Mouse (Mus musculus) lung, adult 2 months (tissue): Measurements from ENCODE around the gene Mpped2. TPM values are rescaled to one million over a fixed set of nuclear protein-coding genes. Genes with fewer than 3 reads are reported as not detected.

Source experiments
- DNase-seq: peaks from one replicate; pipeline ENCODE4 v3.0.0; 2022
- H3K4me1 ChIP-seq: fragments of 200-500 bp; 2 replicates; pipeline ENCODE4 v1.6.1; 2011; ENCODE audit warnings: low read length; ENCODE audit not compliant: control insufficient read depth, insufficient read depth
- H3K4me3 ChIP-seq: fragments of 200-500 bp; replicated peaks from 2 replicates; pipeline ENCODE3; 2011; ENCODE audit warnings: low read depth, mild to moderate bottlenecking, control low read depth, low read length; ENCODE audit errors: extremely low read depth
- CTCF ChIP-seq: fragments of 200-500 bp; IDR thresholded peaks from 2 replicates; pipeline ENCODE4 v1.5.1; 2011; ENCODE audit warnings: mild to moderate bottlenecking, low read length, control low read depth; ENCODE audit not compliant: insufficient read depth
- POLR2A ChIP-seq: fragments of 200-500 bp; IDR thresholded peaks from 2 replicates; pipeline ENCODE4 v1.6.1; 2011; ENCODE audit warnings: low read depth, mild to moderate bottlenecking, control low read depth, low read length, borderline replicate concordance; ENCODE audit errors: extremely low read depth
- WGBS: fragments of 180-500 bp; shearing (Covaris S2); methylation state at CpG from one replicate; pipeline ENCODE4 v1.1.7; 2018; 5-methylcytosine and 5-hydroxymethylcytosine counted together
- polyA plus RNA-seq: library from polyadenylated mRNA; depleted of rRNA; stranded (reverse); fragments of >200 nt; gene quantifications from 2 replicates; pipeline ENCODE4 v1.2.3, GENCODE M21; 2012

Gene Mpped2
- polyA plus RNA-seq, 1 experiment: 2.4 TPM

GRCm38 (mm10) chr2:106783311-106783710 is 90.2 kb downstream of the Mpped2 start:
- TF ChIP-seq POLR2A (no peak), CTCF (no peak)
- Histone ChIP-seq H3K4me3 (no peak overlapping the region), H3K4me1 (no peaks in the 10 kb centered on the region)
- no peak for DNase-seq
- WGBS: 65% methylated on average over 4 of the region's 4 CpGs

GRCm38 (mm10) chr2:106788055-106788454 is 95.0 kb downstream of the Mpped2 start:
- Histone ChIP-seq H3K4me3 (no peak overlapping the region), H3K4me1 (no peaks in the 10 kb centered on the region)
- no peak for DNase-seq
- whole genome bisulfite sequencing: 50% methylated on average over 8 of the region's 8 CpGs
- TF ChIP-seq CTCF: no peak
- no peak for TF ChIP-seq POLR2A

DNA sequence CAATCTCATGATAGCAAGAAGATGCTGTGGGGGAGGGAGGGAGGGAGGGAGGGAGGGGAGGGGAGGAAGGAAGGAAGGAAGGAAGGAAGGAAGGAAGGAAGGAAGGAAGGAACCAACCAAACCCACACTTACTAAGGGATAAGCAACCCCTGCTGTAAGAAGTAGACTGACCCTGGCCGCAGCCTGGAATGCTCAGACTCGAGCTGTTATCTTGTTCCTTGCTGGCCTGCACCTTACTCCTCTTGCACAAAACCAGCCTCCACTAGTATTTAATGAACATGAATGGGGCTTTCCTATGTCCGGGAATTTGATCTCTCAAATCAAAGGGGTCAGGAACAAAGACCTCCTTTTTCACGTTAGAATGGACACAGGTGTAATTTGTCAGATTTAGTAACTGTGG is 95.5 kb downstream of the Mpped2 start:
- DNase-seq: no peak
- 72% methylated on average over 4 of the region's 4 CpGs for WGBS

DNA sequence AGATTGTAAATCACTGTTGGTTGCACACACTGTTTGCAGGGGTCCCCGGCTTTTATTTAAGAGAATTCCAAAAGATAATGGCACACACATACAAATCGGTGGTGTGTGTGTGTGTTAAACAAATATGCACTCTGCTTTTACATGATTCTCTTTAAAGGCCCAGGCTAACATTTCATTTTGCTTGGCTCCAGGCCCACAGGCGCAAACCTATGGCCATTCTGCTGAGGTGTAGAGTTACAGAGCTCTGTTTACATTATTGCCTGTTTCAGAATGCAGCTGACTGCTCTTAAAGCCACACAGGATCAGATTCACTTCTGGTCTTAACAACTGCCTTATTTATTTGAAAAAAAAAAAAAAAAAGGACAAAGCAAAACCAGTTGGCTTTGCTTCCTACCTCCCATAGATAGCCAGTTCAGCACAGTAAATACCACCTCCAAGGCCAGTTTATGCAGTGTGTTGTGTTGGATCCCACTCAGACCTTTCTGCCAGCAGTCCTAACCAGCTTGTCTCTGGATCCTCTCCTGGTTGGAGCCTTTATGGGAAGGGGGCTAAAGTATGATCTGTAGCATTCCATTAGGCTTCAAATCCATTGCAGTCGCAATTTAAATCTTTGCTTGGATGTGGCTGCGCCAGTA is 96.7 kb downstream of the Mpped2 start:
- H3K4me3 ChIP-seq: no peak overlapping the region
- WGBS: 62% methylated on average over 5 of the region's 5 CpGs
- no peaks in the 10 kb centered on the region for H3K4me1 ChIP-seq
- TF ChIP-seq CTCF: no peak
- TF ChIP-seq POLR2A: no peak
- no peak for DNase-seq

More for the DNA sequence above, 95.5 kb downstream of the Mpped2 start:
- Histone ChIP-seq H3K4me3 (no peak overlapping the region), H3K4me1 (no peaks in the 10 kb centered on the region)
- TF ChIP-seq CTCF: no peak
- TF ChIP-seq POLR2A: no peak

DNA sequence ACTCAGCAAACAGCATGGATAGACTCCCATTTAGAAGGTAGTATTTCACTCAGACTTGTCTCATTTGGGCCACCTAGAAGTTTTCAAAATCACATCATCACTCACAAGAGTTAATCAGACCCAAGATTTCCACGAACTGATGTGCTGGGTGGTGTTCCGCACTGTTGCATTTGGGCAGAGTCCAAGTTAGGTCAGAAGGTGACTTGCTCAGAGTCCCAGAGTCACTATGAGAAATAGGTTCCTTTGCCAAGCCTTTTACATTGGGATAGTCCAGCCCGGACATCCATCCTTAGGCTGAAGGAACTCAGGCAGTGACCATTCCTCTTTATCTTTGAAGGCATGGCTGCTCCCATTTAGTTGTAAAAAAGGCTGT is 97.2 kb downstream of the Mpped2 start:
- Histone ChIP-seq H3K4me1 (no peaks in the 10 kb centered on the region), H3K4me3 (no peak overlapping the region)
- TF ChIP-seq POLR2A (no peak), CTCF (no peak)
- DNase-seq: no peak
- 50% methylated on average over 3 of the region's 3 CpGs for WGBS

DNA sequence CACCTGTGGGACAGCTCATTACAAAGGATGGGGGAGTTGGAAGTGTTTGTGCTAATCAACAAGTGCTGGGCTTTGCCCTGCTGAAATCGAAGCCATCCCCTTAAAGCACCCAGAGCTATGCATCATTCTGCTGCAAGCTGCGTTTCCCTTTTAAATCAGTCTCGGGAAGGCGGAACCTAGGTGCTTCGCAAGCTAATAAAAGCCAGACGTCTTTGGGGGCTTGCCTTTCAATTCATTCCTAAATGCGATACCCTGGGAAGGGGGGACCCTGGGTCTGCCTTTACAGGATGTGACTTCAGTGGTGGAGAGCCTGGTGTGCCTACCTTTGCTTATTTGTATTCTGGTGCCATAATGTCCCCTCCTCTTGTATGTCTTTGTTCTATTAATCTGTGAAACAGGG is 103.2 kb downstream of the Mpped2 start:
- H3K4me3 ChIP-seq: no peak overlapping the region
- DNase-seq: no peak
- 69% methylated on average over 7 of the region's 7 CpGs for WGBS
- no peaks in the 10 kb centered on the region for H3K4me1 ChIP-seq
- no peak for TF ChIP-seq POLR2A
- no peak for TF ChIP-seq CTCF

DNA sequence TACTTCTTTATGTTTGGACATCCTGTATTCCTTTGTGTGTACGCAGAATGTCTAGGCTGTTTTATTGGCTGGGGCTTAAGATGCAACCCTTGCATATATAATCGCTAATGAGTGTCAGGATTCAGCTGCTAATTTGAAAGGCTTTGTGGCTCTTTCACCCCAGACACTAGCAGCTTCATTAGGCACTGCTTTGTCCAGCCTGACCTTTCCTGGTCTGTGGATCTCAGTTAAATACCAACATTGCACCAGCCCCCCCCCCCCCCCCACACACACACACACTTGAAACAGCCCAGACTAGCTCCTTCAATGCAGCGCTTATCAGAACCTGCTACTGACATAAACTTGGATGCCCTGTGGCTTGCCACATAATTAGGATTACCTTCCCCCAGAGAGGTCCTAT is 104.8 kb downstream of the Mpped2 start:
- Histone ChIP-seq H3K4me3 (no peak overlapping the region), H3K4me1 (no peaks in the 10 kb centered on the region)
- 63% methylated on average over 3 of the region's 3 CpGs for whole genome bisulfite sequencing
- DNase-seq: no peak
- TF ChIP-seq CTCF (no peak), POLR2A (no peak)

GRCm38 (mm10) chr2:106798824-106799223 is 105.8 kb downstream of the Mpped2 start:
- no peaks in the 10 kb centered on the region for H3K4me1 ChIP-seq
- no peak for DNase-seq
- WGBS: 50% methylated on average over 4 of the region's 4 CpGs
- no peak overlapping the region for H3K4me3 ChIP-seq
- TF ChIP-seq POLR2A: no peak
- no peak for TF ChIP-seq CTCF

- 83% methylated on average over 3 of the region's 3 CpGs for WGBS
Observed at GRCm38 (mm10) chr2:106815898-106816297, 122.8 kb downstream of the Mpped2 start.

GRCm38 (mm10) chr2:106821292-106821691 is 128.2 kb downstream of the Mpped2 start:
- no peaks in the 10 kb centered on the region for H3K4me1 ChIP-seq
- no peak overlapping the region for H3K4me3 ChIP-seq
- TF ChIP-seq POLR2A: no peak
- TF ChIP-seq CTCF: no peak
- DNase-seq: no peak
- 76% methylated on average over 8 of the region's 8 CpGs for WGBS

More at GRCm38 (mm10) chr2:106815898-106816297, 122.8 kb downstream of the Mpped2 start:
- DNase-seq: no peak
- no peak for TF ChIP-seq CTCF
- no peak for TF ChIP-seq POLR2A
- Histone ChIP-seq H3K4me1 (no peaks in the 10 kb centered on the region), H3K4me3 (no peak overlapping the region)
